Mouse (Mus musculus) hindbrain, embryonic 14.5 days (tissue): ENCODE results near the gene Cpm. TPM values are rescaled to one million over a fixed set of nuclear protein-coding genes. Genes with fewer than 3 reads are reported as not detected.
"Not testable (repeated sequence)": the region's sequence is repeated elsewhere in the genome, so short reads cannot be mapped to it uniquely, and the experiment has no call there.

ENCODE experiments used
- ATAC-seq: fragments of 200-750 bp; cut with Nextera tagmentation; 2 replicates; pipeline ENCODE4 v1.8.0; 2017; ENCODE audit warnings: moderate number of reproducible peaks, mild to moderate bottlenecking, moderate TSS enrichment, moderate library complexity; ENCODE audit not compliant: low FRiP score
- DNase-seq: peaks from one replicate; pipeline ENCODE4 v3.0.0-alpha.2; 2015; ENCODE audit warnings: low spot score
- H3K27ac ChIP-seq: fragments of 300-500 bp; sonication (generic); 2 replicates; pipeline ENCODE4 v1.5.1; 2014; ENCODE audit warnings: mild to moderate bottlenecking, moderate library complexity
- H3K27me3 ChIP-seq: fragments of 300-500 bp; sonication (generic); 2 replicates; pipeline ENCODE4 v1.6.1; 2014; ENCODE audit warnings: mild to moderate bottlenecking, low read length, mixed read lengths; ENCODE audit not compliant: control insufficient read depth, insufficient read depth
- H3K36me3 ChIP-seq: fragments of 300-500 bp; sonication (generic); replicated peaks from 2 replicates; pipeline ENCODE4 v1.6.1; 2014; ENCODE audit not compliant: control insufficient read depth, insufficient read depth
- H3K4me1 ChIP-seq: fragments of 300-500 bp; sonication (generic); replicated peaks from 2 replicates; pipeline ENCODE4 v1.6.1; 2014; ENCODE audit warnings: antibody characterized with exemption, low read length, mixed read lengths; ENCODE audit not compliant: control insufficient read depth, insufficient read depth
- H3K4me2 ChIP-seq: fragments of 300-500 bp; sonication (generic); replicated peaks from 2 replicates; pipeline ENCODE4 v1.6.1; 2014; ENCODE audit warnings: mild to moderate bottlenecking, moderate library complexity
- H3K4me3 ChIP-seq: fragments of 300-500 bp; sonication (generic); replicated peaks from 2 replicates; pipeline ENCODE4 v1.5.1; 2014; ENCODE audit warnings: mild to moderate bottlenecking, low read length
- H3K9ac ChIP-seq: fragments of 300-500 bp; sonication (generic); 2 replicates; pipeline ENCODE4 v1.6.1; 2014
- H3K9me3 ChIP-seq: fragments of 300-500 bp; sonication (generic); 2 replicates; pipeline ENCODE4 v1.6.1; 2016; ENCODE audit warnings: low read length; ENCODE audit not compliant: control insufficient read depth
- WGBS: fragments of 180-500 bp; shearing (Covaris S2); extraction: QIAGEN DNeasy Blood & Tissue Kit; methylation state at CpG from one replicate; pipeline ENCODE4 v1.1.7; 2014; 5-methylcytosine and 5-hydroxymethylcytosine counted together
- polyA plus RNA-seq: library from polyadenylated mRNA; unstranded; fragments of >200 nt; fragmentation: Nextera tagmentation; extraction: Ambion mirVana; gene quantifications from 2 replicates; pipeline ENCODE4 v1.2.1, GENCODE M21; 2014

Gene Cpm
- polyA plus RNA-seq, 1 experiment from 2014 or later, result 3.0 TPM

- Histone ChIP-seq H3K9ac (no peak overlapping the region), H3K27ac (no peak overlapping the region), H3K4me2 (no peak overlapping the region), H3K36me3 (no peaks in the 10 kb centered on the region), H3K9me3 (no peaks in the 10 kb centered on the region; the same call in 1 of the 2 replicates), H3K27me3 (no peaks in the 10 kb centered on the region), H3K4me1 (no peaks in the 10 kb centered on the region), H3K4me3 (no peak overlapping the region)
- DNase-seq (no peak), ATAC-seq (no peak)
- WGBS, result 74% methylated on average over 2 of the region's 2 CpGs
Measured at GRCm38 (mm10) chr10:117585600-117586299, 43.5 kb upstream of the Cpm start.

DNA sequence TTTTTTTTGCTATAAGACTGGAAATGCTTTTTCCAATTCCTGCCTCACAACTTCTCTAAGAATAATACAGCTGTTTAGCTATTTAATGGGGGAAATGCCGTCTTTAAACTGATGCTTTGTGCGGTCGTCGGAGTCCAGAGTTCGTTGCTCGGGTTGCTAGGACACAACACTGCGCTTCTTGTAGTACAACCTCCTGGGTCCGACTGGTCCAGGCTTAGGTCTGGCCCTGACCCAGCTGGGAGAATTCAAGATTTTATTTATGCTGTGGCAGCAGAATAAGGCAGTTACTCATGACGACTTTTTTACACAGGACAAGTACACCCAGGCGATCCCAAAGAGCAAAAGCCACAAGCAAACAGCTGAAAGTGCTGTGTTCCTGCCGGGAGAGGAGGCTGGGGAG is 42.4 kb upstream of the Cpm start:
- WGBS, result 33% methylated on average over 11 of the region's 11 CpGs
- H3K4me1 ChIP-seq, result no peaks in the 10 kb centered on the region
- H3K27ac ChIP-seq, result no peak overlapping the region
- H3K9ac ChIP-seq, result no peak overlapping the region
- no peaks in the 10 kb centered on the region; the same call in 1 of the 2 replicates for H3K9me3 ChIP-seq
- no peak for DNase-seq
- no peak overlapping the region for H3K4me3 ChIP-seq
- H3K36me3 ChIP-seq, result no peaks in the 10 kb centered on the region
- ATAC-seq, result no peak; the same call in 1 of the 2 replicates
- H3K4me2 ChIP-seq, result no peak overlapping the region
- no peaks in the 10 kb centered on the region for H3K27me3 ChIP-seq

GRCm38 (mm10) chr10:117587335-117587734 is 42.0 kb upstream of the Cpm start:
- 81% methylated on average over 10 of the region's 10 CpGs for WGBS
- Histone ChIP-seq H3K36me3 (no peaks in the 10 kb centered on the region), H3K9me3 (no peaks in the 10 kb centered on the region; the same call in 1 of the 2 replicates), H3K4me3 (no peak overlapping the region), H3K27me3 (no peaks in the 10 kb centered on the region), H3K27ac (no peak overlapping the region), H3K9ac (no peak overlapping the region), H3K4me2 (no peak overlapping the region), H3K4me1 (no peaks in the 10 kb centered on the region)
- ATAC-seq, result no peak
- DNase-seq, result no peak

GRCm38 (mm10) chr10:117588416-117589143 is 40.7 kb upstream of the Cpm start:
- not testable (repeated sequence) for H3K9ac ChIP-seq, H3K36me3 ChIP-seq, H3K4me2 ChIP-seq, H3K4me1 ChIP-seq, H3K9me3 ChIP-seq, H3K27me3 ChIP-seq, ATAC-seq, H3K4me3 ChIP-seq, DNase-seq, H3K27ac ChIP-seq
- 89% methylated on average over 11 of the region's 11 CpGs for WGBS

DNA sequence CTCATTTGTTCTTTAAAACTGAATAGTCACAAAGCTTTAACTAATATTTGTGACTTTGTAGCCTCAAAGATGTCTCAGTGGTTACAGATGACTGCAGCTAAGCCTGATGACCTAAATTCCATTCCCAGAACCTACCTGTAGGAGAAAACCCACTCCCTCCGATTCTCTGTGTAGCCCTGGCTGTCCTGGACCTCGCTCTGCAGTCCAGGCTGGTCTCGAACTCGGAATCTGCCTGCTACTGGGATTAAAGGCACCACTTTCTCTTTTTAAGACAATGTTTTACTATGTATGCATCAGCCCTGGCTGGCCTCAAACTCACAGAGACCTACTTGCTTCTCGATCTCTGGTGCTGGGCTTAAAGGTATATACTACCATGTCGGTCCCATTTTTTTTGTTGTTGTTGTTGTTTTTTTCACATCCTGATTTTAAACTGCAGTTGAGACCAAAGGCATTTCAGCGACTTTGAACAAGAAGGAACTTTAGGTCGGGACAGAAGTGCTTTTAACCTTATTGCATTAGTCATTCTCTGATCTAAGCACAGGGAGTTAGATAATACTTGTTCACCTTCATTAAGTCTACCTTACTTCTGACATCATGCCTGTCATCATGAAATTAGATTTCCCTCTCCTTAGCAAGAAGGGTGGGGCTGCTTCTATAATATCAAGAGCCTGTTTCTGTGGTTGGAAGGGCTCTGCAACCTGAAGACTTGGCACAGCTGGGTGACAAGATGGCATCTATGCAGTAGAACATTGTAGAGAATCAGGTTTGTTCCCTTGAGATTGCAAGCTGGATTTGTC is 40.0 kb upstream of the Cpm start:
- H3K9me3 ChIP-seq, result no peaks in the 10 kb centered on the region; the same call in 1 of the 2 replicates
- no peaks in the 10 kb centered on the region for H3K36me3 ChIP-seq
- H3K4me3 ChIP-seq, result no peak overlapping the region
- H3K4me1 ChIP-seq, result no peaks in the 10 kb centered on the region
- no peak overlapping the region for H3K9ac ChIP-seq
- no peak overlapping the region for H3K27ac ChIP-seq
- 89% methylated on average over 8 of the region's 8 CpGs for whole genome bisulfite sequencing
- no peak overlapping the region for H3K4me2 ChIP-seq
- DNase-seq (no peak), ATAC-seq (no peak)
- no peaks in the 10 kb centered on the region for H3K27me3 ChIP-seq

DNA sequence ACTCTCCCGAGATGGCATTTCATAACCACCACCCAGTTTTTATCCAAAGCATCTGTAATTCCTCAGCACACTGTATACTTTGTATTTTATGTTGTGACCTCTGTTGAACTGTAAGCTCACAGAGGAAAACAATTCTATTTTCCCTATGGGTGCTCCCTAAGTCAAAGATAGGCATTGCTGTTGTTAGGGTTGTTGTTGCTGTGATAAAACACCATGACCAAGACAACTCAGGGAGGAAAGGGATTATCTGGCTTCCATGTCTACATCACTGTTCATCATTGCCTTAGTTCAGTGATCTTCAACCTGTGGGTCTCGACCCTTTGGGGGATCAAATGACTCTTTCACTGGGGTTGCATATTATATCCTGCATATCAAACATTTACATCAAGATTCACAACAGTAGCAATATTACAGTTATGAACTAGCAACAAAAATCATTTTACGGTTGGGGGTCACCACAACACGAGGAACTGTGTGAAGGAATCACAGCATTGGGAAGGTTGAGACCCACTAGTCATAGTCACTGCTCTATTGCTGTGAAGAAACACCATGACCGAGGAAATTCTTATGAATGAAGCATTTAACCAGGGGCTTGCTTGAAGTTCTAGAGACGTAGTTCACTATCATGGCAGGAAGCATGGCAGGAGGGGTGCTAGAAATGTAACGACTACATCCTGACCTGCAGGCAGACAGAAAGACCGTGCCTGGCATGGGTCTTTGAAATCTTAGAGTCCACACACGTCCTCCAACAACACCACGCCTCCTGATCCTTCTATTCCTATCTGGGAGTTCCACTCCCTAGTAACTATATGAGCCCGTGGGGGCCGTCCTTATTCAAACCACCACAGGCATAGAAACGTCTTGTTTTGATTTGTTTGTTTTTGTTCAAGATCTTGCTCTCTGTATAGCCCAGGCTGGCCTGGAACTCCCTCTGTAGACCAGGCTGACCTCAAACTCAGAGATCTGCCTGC is 38.7 kb upstream of the Cpm start:
- WGBS, result 88% methylated on average over 13 of the region's 13 CpGs
- no peaks in the 10 kb centered on the region for H3K9me3 ChIP-seq
- H3K9ac ChIP-seq, result no peak overlapping the region
- H3K36me3 ChIP-seq, result no peaks in the 10 kb centered on the region
- H3K4me1 ChIP-seq, result no peaks in the 10 kb centered on the region
- ATAC-seq (no peak), DNase-seq (no peak)
- no peaks in the 10 kb centered on the region for H3K27me3 ChIP-seq
- H3K4me3 ChIP-seq, result no peak overlapping the region
- no peak overlapping the region for H3K4me2 ChIP-seq
- no peak overlapping the region for H3K27ac ChIP-seq

DNA sequence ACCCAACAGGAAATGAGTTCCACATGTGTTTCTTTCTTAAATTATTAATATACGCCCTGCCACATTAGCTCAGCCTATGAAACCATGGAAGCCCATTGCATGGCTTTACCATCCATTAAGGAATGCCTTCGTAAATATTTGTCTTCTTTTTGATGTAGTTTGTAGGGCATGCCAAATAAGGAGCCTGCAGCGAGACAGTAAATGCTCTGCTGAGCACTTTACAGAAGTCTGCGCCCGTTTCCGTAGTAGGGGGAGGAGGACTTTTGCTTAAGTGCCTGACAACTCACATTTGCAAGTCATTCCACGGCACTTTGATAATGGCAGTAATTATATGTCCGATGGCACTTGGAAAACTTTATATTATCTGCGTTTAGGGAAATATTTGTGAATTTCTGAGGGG is 37.5 kb upstream of the Cpm start:
- no peak overlapping the region for H3K4me3 ChIP-seq
- ATAC-seq (no peak), DNase-seq (no peak)
- H3K4me2 ChIP-seq, result no peak overlapping the region
- no peaks in the 10 kb centered on the region for H3K36me3 ChIP-seq
- H3K9ac ChIP-seq, result no peak overlapping the region
- no peak overlapping the region for H3K27ac ChIP-seq
- H3K4me1 ChIP-seq, result no peaks in the 10 kb centered on the region
- H3K27me3 ChIP-seq, result no peaks in the 10 kb centered on the region
- H3K9me3 ChIP-seq, result no peaks in the 10 kb centered on the region
- 78% methylated on average over 9 of the region's 9 CpGs for WGBS

GRCm38 (mm10) chr10:117592306-117593040 is 36.8 kb upstream of the Cpm start:
- no peaks in the 10 kb centered on the region for H3K4me1 ChIP-seq
- WGBS, result 84% methylated on average over 7 of the region's 7 CpGs
- H3K9me3 ChIP-seq, result no peaks in the 10 kb centered on the region
- no peaks in the 10 kb centered on the region for H3K36me3 ChIP-seq
- no peak for ATAC-seq
- H3K27ac ChIP-seq, result no peak overlapping the region
- H3K9ac ChIP-seq, result no peak overlapping the region
- H3K4me3 ChIP-seq, result no peak overlapping the region
- DNase-seq, result no peak
- H3K4me2 ChIP-seq, result no peak overlapping the region
- no peaks in the 10 kb centered on the region for H3K27me3 ChIP-seq
